Mouse (Mus musculus) embryo, embryonic 11.5 days (tissue): ENCODE results near the gene Vmn1r82.

Source experiments
- DNase-seq: peaks from one replicate; pipeline ENCODE4 v3.0.0-alpha.2; 2012; ENCODE audit warnings: low read depth, low spot score

Vmn1r82 gene

DNA sequence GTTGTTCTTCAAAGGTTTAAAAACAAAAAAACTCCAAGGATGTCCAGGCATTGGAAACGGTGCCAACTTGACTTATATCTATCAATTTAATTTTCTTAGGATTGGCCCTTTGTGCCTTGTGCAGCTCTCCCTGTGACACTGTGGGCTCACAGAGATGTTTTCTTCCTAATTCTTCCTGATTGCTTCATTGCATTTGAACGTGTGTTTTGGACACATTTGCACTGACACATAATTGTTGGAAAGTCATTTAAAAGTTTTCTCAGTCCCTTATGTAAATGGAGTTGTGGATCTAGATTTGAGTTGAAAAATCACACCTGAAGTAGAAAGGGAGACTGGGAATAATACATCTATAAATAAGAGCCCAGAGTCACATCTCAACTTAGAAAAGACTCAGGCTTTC is at the start of gene Vmn1r82:
TSS of gene Vmn1r82 (plus strand) at position 301 of the 400 bp plus-strand sequence.
- no peak for DNase-seq

DNA sequence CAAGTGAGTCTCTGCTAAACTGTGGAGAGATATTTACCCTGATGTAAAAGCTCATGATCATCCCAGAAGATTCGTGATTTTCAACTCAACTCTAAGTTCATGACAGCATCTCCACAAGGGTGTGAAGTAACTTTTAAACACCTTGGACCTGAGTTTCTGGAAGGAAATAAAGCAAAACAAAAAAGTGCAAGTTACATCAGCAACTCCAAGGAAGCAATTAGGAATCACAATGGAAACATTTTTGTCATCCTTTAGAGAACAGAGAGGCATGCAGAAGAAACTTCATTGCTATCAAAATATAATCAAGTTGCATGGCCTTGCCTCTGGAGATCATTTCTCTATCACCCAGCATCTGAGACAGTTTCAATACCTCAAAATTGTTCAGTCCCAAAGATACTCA is 32.1 kb upstream of the Vmn1r82 start, which contains the start of gene Vmn1r81:
TSS of gene Vmn1r81 (minus strand) at position 101 of the 400 bp plus-strand sequence.
- no peak for DNase-seq

DNA sequence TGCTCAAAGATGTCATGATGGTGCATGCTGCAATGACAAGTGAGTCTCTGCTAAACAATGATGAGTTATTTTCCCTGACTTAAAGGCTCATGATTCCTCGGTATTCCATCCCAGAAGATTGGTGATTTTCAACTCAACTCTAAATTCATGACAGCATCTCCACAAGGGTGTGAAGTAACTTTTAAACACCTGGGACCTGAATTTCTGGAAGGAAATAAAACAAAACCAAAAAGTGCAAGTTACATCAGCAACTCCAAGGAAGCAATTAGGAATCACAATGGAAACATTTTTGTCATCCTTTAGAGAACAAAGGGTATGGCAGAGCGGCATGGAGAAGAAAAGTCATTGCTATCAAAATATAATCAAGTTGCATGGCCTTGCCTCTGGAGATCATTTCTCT is 29.2 kb downstream of the Vmn1r82 start, which contains the start of gene Vmn1r83:
TSS of gene Vmn1r83 (minus strand) at position 101 of the 400 bp plus-strand sequence.
- no peak for DNase-seq
